Mouse (Mus musculus) adrenal gland, postnatal 25 days (tissue): ENCODE data around the gene Jmjd8. TPM values are rescaled to one million over a fixed set of nuclear protein-coding genes. Genes with fewer than 3 reads are reported as not detected.
A peak's percentile ranks its signal among the peaks of the same experiment; 100 is the strongest.

Experiments used
- DNase-seq: peaks from one replicate; pipeline ENCODE4 v3.0.0; 2021; ENCODE audit warnings: mixed read lengths
- total RNA-seq: library from RNA; stranded (reverse); gene quantifications from 2 replicates; pipeline ENCODE4 v1.2.3, GENCODE M21; 2021

The Jmjd8 gene
- total RNA-seq, 1 experiment from 2014 or later, result 104 TPM

DNA sequence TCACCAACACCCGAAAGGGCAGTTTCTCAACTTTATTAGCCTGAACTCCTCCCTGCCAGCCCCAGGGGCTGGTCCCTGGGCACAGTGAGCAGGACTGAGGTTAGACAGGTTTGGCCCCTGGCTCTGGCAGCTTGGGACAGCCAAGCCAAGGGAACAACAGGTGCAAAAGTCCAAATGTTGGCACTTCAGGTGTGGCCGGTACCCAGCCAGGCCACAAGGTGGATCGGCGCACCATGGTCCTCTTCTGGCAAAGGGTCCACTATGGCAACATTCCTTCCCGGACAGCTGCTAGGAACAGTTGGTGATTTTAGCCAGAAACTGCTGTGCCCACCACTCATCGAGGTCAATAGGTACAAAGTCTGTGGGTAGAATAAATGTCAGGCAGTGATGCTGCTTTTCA lies 35.0 kb downstream of the Jmjd8 start:
- DNase-seq, result no peak

DNA sequence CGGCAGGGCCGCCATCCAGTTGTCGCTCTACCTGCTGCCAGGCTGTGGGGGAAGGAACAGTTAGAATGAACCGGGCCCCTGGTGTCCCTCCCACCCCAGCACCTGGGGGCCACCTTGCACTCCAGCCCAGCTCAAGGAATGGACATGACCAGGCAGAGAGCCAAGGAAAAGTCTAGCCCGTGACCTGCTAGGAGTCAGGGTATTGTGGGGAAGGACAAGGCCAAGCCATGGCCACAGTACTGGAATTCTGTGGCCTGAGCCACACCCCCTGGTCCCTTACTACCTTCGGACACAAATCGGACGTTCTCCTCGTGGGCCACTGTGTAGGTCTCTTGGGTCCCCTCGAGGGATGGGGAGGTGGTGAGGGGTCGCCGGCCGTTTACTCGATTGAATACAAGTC lies 35.6 kb downstream of the Jmjd8 start:
- no peak for DNase-seq

DNA sequence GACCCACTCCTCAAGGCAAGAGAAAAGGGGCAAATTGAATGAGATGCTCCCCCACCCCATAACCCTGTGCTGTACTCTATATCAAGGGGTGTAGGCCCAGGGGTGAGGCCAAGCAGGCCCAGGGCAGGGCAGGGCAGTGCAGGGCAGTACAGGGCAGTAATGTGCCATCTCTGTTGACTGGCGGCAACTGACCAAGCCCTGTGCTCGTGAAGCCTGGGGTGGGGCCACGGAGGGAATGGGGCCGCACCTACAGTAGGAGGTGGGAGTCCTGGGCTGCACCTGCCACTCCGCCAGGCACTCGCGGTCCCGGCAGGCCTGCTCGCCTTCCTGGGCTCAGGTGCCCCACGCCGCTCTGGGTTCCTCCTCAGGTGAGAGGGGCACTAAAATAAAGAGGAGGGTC lies 36.6 kb downstream of the Jmjd8 start:
- no peak for DNase-seq

GRCm38 (mm10) chr17:25866172-25866571 lies 37.5 kb downstream of the Jmjd8 start:
- DNase-seq, result no peak

- no peak for DNase-seq
Measured at GRCm38 (mm10) chr17:25867509-25867835, 38.8 kb downstream of the Jmjd8 start.

DNA sequence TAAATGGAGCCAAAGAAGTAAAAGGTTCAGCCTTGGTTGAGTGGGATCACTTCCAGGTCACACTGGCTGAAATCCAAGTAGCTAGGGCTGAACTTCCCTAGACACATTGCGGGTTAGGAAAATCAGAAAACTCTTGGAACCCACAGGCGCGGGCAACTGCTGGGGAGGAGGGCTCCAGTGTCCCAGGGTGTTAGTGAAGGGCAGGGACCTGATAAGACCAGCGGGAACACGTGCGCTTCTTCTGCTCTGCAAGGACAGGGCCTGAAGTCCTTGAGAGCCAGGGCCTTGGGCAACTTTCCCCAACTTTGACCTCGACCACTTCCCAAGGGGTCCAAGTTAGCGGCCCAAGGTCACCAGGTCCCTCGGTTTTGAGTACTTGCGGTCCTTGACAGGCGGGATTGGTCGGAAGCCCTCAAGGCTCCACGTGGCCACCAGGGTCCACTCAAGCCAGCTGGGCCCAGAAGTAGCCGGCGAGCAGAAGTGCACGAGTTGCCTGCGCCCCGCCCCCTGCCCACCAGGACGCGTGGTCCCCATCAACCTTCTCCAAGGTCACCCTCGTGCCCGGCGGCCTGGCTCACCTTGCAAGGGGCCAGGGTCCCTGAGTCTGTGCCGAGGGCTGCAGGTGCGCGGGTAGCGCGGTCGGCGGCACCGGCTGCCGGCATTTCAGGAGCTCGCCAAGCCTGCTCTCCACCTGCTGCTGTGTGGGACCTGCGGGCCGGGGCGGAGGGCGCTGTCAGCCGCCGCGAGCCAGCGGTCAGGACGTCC lies 39.4 kb downstream of the Jmjd8 start:
- peak; percentile 71 for DNase-seq

GRCm38 (mm10) chr17:25868601-25869191 lies 40.0 kb downstream of the Jmjd8 start, which contains the start of gene Mcrip2:
Gene Mcrip2, minus strand, starts transcription at chr17:25868764.
- peak; percentile 88 for DNase-seq

DNA sequence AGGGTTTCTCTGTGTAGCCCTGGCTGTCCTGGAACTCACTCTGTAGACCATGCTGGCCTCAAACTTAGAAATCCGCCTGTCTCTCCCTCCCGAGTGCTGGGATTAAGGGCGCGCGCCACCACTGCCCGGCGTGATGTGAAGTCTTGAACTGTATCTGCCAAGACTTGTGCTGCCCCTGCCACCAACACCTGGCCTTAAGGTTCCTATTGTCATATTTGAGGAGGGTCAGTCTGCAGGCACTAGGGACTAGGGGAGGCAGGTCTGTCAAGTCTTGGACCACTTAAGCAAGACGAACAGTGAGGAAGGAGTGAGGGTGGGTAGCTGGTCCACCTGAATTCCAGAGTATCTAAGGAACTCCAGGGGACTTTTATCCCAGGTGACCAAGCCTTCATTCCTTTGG lies 40.8 kb downstream of the Jmjd8 start:
- DNase-seq, result no peak

GRCm38 (mm10) chr17:25869954-25870353 lies 41.3 kb downstream of the Jmjd8 start:
- no peak for DNase-seq

- DNase-seq, result peak; percentile 62
Measured at GRCm38 (mm10) chr17:25871566-25871965, 42.9 kb downstream of the Jmjd8 start.

- no peak for DNase-seq
Measured at GRCm38 (mm10) chr17:25872676-25873075, 44.0 kb downstream of the Jmjd8 start.

- no peak for DNase-seq
Measured at GRCm38 (mm10) chr17:25873405-25874147, 44.9 kb downstream of the Jmjd8 start.

GRCm38 (mm10) chr17:25874148-25874720 lies 45.6 kb downstream of the Jmjd8 start:
- no peak for DNase-seq

DNA sequence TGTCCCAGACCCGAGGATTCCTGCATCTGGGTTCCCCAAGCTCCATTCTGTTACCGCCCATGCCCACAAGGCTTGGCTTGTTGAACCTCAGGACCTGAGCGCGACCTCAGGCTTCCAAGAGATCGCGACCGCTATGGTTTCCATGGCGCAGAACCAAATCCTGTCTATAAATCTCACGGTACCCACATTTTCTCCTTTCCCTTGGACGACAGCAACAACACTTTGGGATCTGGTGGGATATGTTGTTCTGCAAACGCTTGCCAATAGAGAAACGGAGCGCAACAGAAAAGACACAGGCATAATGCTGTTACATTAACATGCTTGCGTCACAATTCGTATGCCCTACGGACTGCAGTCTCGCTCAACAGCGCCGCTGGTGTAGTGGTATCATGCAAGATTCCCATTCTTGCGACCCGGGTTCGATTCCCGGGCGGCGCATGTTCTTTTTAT lies 46.1 kb downstream of the Jmjd8 start, which contains the start of gene Mettl26:
Gene Mettl26 (plus strand): TSS at position 354 of the 450 bp plus-strand sequence.
- DNase-seq, result peak; percentile 89

DNA sequence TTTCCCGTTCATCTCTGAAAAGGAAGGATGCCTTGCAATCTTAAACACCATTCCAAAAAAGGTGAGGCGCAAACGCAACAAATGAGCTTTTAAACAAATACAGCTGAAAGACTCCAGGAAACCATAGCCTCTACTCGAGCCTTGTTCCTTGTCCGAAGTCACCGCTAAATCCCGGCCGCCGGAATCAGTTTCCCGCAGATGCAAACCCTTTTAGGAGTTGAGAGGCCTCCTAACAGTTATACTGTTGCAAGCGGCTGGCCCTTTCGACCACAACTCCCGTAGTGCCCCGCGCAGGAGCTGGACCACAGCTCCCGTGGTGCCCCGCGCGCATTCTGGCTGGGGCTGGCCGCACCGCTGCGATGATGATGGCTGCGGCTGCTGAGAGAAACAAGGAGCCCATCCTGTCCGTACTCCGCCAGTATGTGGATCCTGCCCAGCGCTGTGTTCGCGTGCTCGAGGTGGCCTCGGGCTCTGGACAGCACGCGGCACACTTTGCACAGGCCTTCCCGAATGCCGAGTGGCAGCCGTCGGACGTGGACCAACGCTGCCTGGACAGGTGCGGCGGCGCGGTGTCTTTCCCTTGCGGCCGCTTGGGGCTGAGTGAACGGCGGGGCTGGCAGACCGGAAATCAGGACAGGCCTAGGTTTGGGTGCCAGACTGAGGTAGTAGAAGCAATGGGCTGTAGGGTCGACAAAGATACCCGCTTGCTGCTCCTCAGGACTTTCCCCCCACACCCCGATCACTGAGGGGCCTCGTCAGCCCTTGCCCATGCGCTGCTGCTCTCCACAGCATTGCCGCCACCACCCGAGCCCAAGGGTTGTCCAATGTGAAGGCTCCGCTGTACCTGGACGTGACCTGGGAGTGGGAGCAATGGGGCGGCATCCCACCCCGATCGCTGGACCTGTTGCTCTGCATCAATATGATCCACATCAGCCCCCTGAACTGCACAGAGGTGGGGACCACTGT lies 46.8 kb downstream of the Jmjd8 start:
- peak; percentile 92 for DNase-seq

- no peak for DNase-seq
Measured at GRCm38 (mm10) chr17:25876347-25876915, 47.8 kb downstream of the Jmjd8 start.

- DNase-seq, result no peak
Measured at GRCm38 (mm10) chr17:25877025-25877424, 48.4 kb downstream of the Jmjd8 start.

DNA sequence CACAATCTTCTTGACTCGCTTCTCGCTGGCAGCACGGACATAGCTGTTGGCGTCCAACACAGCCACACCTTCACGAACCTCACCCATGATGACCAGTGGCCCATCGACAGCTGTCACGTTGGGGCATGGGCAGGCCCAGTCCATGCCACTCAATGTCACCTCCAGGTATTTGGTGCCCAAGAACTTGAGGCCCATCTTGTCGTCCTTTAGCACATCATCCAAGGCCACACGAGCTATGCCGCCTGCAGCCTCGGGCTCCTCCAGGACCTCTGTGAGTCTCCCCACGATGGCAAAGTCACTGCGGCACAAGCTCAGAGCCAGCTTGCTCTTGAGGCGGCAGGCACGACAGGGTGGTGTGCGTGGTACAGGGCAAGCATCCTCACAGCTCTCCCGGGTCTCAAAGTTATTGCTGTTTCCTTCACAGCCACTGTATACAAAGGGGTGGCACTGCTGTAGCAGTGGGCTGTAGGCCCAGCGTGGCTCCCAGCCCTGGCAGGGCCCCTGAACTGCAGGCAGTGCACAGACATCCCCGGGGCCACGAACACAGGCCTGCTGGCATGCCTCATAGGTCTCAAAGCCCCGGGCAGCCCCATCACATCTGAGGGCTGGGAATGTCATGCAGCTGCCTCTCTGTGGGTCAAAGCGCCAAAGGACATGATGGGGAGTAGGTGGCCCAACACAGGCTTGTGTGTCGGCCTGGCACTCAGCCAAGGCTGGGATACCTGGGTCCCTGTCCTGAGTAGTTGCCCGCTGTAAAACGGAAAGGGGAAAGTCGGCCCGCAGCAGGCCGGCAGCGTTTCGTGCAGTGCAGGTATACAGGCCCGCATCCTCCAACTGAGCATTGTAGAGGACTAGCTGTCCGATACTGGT lies 49.3 kb downstream of the Jmjd8 start:
- DNase-seq, result no peak

GRCm38 (mm10) chr17:25878611-25879180 lies 50.0 kb downstream of the Jmjd8 start:
- DNase-seq, result no peak

DNA sequence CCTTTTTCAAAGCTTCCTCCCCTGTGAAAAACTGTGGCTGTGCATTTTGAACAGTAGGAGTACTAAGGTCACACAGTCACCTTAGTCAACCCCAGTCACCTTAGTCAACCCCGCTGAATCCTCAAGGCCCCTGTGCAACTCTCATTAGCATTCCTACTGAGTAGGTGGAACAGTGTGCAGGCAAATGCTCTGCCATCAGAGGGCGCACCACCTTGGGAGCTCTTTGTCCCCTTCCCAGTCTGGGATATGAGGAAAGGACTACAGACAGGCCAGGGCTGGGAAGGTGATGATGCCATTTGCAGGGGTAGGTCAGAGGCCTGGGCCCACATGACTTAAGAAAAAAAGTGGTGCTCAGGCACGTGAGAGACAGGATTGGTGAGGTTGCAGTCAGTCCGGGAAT lies 50.6 kb downstream of the Jmjd8 start:
- peak; percentile 61 for DNase-seq
